Mouse (Mus musculus) neural tube, embryonic 14.5 days (tissue): ENCODE measurements around the gene Anp32a. TPM values are rescaled to one million over a fixed set of nuclear protein-coding genes. Genes with fewer than 3 reads are reported as not detected.

Experiments
- ATAC-seq: fragments of 200-750 bp; cut with Nextera tagmentation; 2 replicates; pipeline ENCODE4 v1.8.0; 2017; ENCODE audit warnings: low read depth, mild to moderate bottlenecking, moderate TSS enrichment, moderate library complexity
- H3K27ac ChIP-seq: fragments of 300-500 bp; sonication (generic); 2 replicates; pipeline ENCODE4 v1.5.1; 2014; ENCODE audit warnings: low read depth, mild to moderate bottlenecking, control low read depth, low read length, moderate library complexity, mixed read lengths
- H3K27me3 ChIP-seq: fragments of 300-500 bp; sonication (generic); 2 replicates; pipeline ENCODE4 v1.6.1; 2014; ENCODE audit warnings: low read length; ENCODE audit not compliant: control insufficient read depth, insufficient read depth
- H3K36me3 ChIP-seq: fragments of 300-500 bp; sonication (generic); 2 replicates; pipeline ENCODE4 v1.6.1; 2014; ENCODE audit warnings: low read length, mixed read lengths; ENCODE audit not compliant: control insufficient read depth, insufficient read depth
- H3K4me1 ChIP-seq: fragments of 300-500 bp; sonication (generic); 2 replicates; pipeline ENCODE4 v1.6.1; 2014; ENCODE audit warnings: low read length; ENCODE audit not compliant: control insufficient read depth, insufficient read depth
- H3K4me2 ChIP-seq: fragments of 300-500 bp; sonication (generic); 2 replicates; pipeline ENCODE4 v1.6.1; 2014; ENCODE audit warnings: mild to moderate bottlenecking, low read depth, low read length, control low read depth
- H3K4me3 ChIP-seq: fragments of 300-500 bp; sonication (generic); 2 replicates; pipeline ENCODE4 v1.5.1; 2014; ENCODE audit warnings: low read depth, low read length, control low read depth, mixed read lengths
- H3K9ac ChIP-seq: fragments of 300-500 bp; sonication (generic); replicated peaks from 2 replicates; pipeline ENCODE4 v1.6.1; 2014; ENCODE audit warnings: low read depth, mild to moderate bottlenecking, control low read depth, low read length, mixed read lengths
- H3K9me3 ChIP-seq: fragments of 300-500 bp; sonication (generic); 2 replicates; pipeline ENCODE4 v1.6.1; 2016; ENCODE audit warnings: low read length; ENCODE audit not compliant: control insufficient read depth
- whole genome bisulfite sequencing: fragments of 180-500 bp; shearing (Covaris S2); extraction: QIAGEN DNeasy Blood & Tissue Kit; methylation state at CpG from one replicate; pipeline ENCODE4 v1.1.7; 2014; 5-methylcytosine and 5-hydroxymethylcytosine counted together
- polyA plus RNA-seq: library from polyadenylated mRNA; unstranded; fragments of >200 nt; fragmentation: Nextera tagmentation; extraction: Ambion mirVana; gene quantifications from 2 replicates; pipeline ENCODE4 v1.2.1, GENCODE M21; 2014

Gene Anp32a
- polyA plus RNA-seq, 1 experiment from 2014 or later, result 69.7 TPM

- H3K4me2 ChIP-seq, result no peak overlapping the region
- no peaks in the 10 kb centered on the region for H3K27me3 ChIP-seq
- H3K9ac ChIP-seq, result no peak overlapping the region
- no peaks in the 10 kb centered on the region for H3K4me1 ChIP-seq
- H3K36me3 ChIP-seq, result peaks cover 38% of the 10 kb centered on the region
- H3K27ac ChIP-seq, result no peak overlapping the region
- H3K4me3 ChIP-seq, result no peak overlapping the region
- H3K9me3 ChIP-seq, result no peaks in the 10 kb centered on the region
- WGBS, result 91% methylated on average over 6 of the region's 6 CpGs
- ATAC-seq, result no peak
These were observed 85.4 kb downstream of the Anp32a start for GRCm38 (mm10) chr9:62426531-62426930.

DNA sequence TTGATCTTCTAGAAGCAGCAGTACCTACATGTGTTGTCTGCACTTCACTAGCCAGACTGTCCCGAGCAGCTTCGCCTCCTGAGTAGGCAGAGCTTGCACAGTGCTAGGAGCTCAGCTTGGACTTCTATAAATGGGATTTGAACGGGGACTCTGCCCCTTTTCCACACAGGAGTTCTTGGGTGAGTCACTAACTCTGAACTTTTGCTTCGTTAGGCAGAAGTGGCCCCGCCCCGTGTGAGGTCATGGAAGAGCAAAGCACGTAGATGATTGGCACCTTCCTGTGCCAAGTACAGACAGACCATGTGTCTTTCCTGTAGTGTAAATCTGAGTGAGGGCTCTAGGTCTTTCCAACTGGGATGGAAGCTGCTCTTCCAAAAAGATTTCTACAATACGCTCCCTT is 85.9 kb downstream of the Anp32a start:
- Histone ChIP-seq H3K9ac (no peak overlapping the region), H3K4me3 (no peak overlapping the region), H3K27me3 (no peaks in the 10 kb centered on the region), H3K27ac (no peak overlapping the region), H3K4me1 (no peaks in the 10 kb centered on the region), H3K4me2 (no peak overlapping the region), H3K9me3 (no peaks in the 10 kb centered on the region), H3K36me3 (peaks cover 39% of the 10 kb centered on the region)
- WGBS, result 92% methylated on average over 8 of the region's 8 CpGs
- no peak for ATAC-seq

Other genes starting within 250 kb of the Anp32a start
- 25.1 and 32.6 TPM in 2 replicates for gene Glce, start 218.6 kb upstream of the Anp32a start, polyA plus RNA-seq
- gene Spesp1, start 59.1 kb upstream of the Anp32a start, polyA plus RNA-seq, result not detected in 2 replicates
- gene Coro2b, start 195.8 kb downstream of the Anp32a start, polyA plus RNA-seq, result 32.5 and 34.5 TPM in 2 replicates